Mouse (Mus musculus) kidney, postnatal 0 days (tissue): ENCODE data around the gene Lhb. TPM values are rescaled to one million over a fixed set of nuclear protein-coding genes. Genes with fewer than 3 reads are reported as not detected.

Experiments used
- ATAC-seq: fragments of 200-750 bp; cut with Nextera tagmentation; replicated peaks from 2 replicates; pipeline ENCODE4 v1.8.0; 2017; ENCODE audit warnings: low read depth, moderate number of reproducible peaks, moderate TSS enrichment, moderate library complexity; ENCODE audit not compliant: low FRiP score
- DNase-seq: peaks from one replicate; pipeline ENCODE4 v3.0.0-alpha.2; 2016; ENCODE audit warnings: low spot score
- H3K27ac ChIP-seq: fragments of 300-500 bp; sonication (generic); 2 replicates; pipeline ENCODE4 v1.5.1; 2014; ENCODE audit warnings: mild to moderate bottlenecking
- H3K27me3 ChIP-seq: fragments of 300-500 bp; sonication (generic); 2 replicates; pipeline ENCODE4 v1.6.1; 2014; ENCODE audit warnings: low read length, mixed read lengths; ENCODE audit not compliant: insufficient read depth
- H3K36me3 ChIP-seq: fragments of 300-500 bp; sonication (generic); 2 replicates; pipeline ENCODE4 v1.6.1; 2014; ENCODE audit warnings: low read length, mixed read lengths; ENCODE audit not compliant: insufficient read depth
- H3K4me1 ChIP-seq: fragments of 300-500 bp; sonication (generic); replicated peaks from 2 replicates; pipeline ENCODE4 v1.6.1; 2014; ENCODE audit warnings: antibody characterized with exemption, low read length, mixed read lengths; ENCODE audit not compliant: insufficient read depth
- H3K4me2 ChIP-seq: fragments of 300-500 bp; sonication (generic); 2 replicates; pipeline ENCODE4 v1.6.1; 2014; ENCODE audit warnings: mild to moderate bottlenecking, low read length, moderate library complexity, mixed read lengths
- H3K4me3 ChIP-seq: fragments of 300-500 bp; sonication (generic); replicated peaks from 2 replicates; pipeline ENCODE4 v1.5.1; 2014; ENCODE audit warnings: low read depth, low read length
- H3K9ac ChIP-seq: fragments of 300-500 bp; sonication (generic); 2 replicates; pipeline ENCODE4 v1.6.1; 2014; ENCODE audit warnings: low read depth, low read length
- H3K9me3 ChIP-seq: fragments of 300-500 bp; sonication (generic); replicated peaks from 2 replicates; pipeline ENCODE4 v1.6.1; 2016; ENCODE audit warnings: low read length, inconsistent platforms, mixed read lengths
- CTCF ChIP-seq: IDR thresholded peaks from 2 replicates; pipeline ENCODE4 v1.5.1; 2016; ENCODE audit warnings: antibody characterized with exemption, low read depth, mild to moderate bottlenecking, moderate library complexity
- WGBS: fragments of 180-500 bp; shearing (Covaris S2); extraction: QIAGEN DNeasy Blood & Tissue Kit; methylation state at CpG from one replicate; pipeline ENCODE4 v1.1.7; 2014; 5-methylcytosine and 5-hydroxymethylcytosine counted together
- polyA plus RNA-seq: library from polyadenylated mRNA; unstranded; fragments of >200 nt; fragmentation: Nextera tagmentation; extraction: Ambion mirVana; gene quantifications from 2 replicates; pipeline ENCODE4 v1.2.1, GENCODE M21; 2015

Lhb gene
- polyA plus RNA-seq, 1 experiment from 2014 or later, result not detected

GRCm38 (mm10) chr7:45417962-45418492 is 2.6 kb upstream of the Lhb start:
- 10% methylated on average over 13 of the region's 13 CpGs for WGBS
- Histone ChIP-seq H3K27ac (no peak overlapping the region), H3K9me3 (no peaks in the 10 kb centered on the region), H3K9ac (no peak overlapping the region), H3K4me3 (no peak overlapping the region), H3K27me3 (peaks cover 27% of the 10 kb centered on the region), H3K4me1 (peaks cover 9% of the 10 kb centered on the region), H3K36me3 (peaks cover 18% of the 10 kb centered on the region), H3K4me2 (no peak overlapping the region)
- DNase-seq (no peak), ATAC-seq (no peak)
- no peak for TF ChIP-seq CTCF

- TF ChIP-seq CTCF, result no peak
- no peak overlapping the region for H3K4me3 ChIP-seq
- WGBS, result 17% methylated on average over 27 of the region's 27 CpGs
- no peak for DNase-seq
- peaks cover 17% of the 10 kb centered on the region for H3K27me3 ChIP-seq
- H3K4me1 ChIP-seq, result no peaks in the 10 kb centered on the region; the same call in none of the 2 replicates
- H3K4me2 ChIP-seq, result no peak overlapping the region
- H3K9me3 ChIP-seq, result no peaks in the 10 kb centered on the region
- H3K9ac ChIP-seq, result no peak overlapping the region
- H3K36me3 ChIP-seq, result peaks cover 38% of the 10 kb centered on the region
- no peak for ATAC-seq
- no peak overlapping the region for H3K27ac ChIP-seq
Observed at GRCm38 (mm10) chr7:45419859-45420614, 583 bp upstream of the Lhb start.

- H3K9me3 ChIP-seq, result no peaks in the 10 kb centered on the region
- H3K27ac ChIP-seq, result no peak overlapping the region
- H3K4me1 ChIP-seq, result no peaks in the 10 kb centered on the region; the same call in 1 of the 2 replicates
- no peak overlapping the region for H3K4me2 ChIP-seq
- no peak for TF ChIP-seq CTCF
- DNase-seq (no peak), ATAC-seq (no peak)
- WGBS, result 88% methylated on average over 14 of the region's 14 CpGs
- no peak overlapping the region for H3K4me3 ChIP-seq
- H3K9ac ChIP-seq, result no peak overlapping the region
- peaks cover 6% of the 10 kb centered on the region; the same call in 1 of the 2 replicates for H3K27me3 ChIP-seq
- H3K36me3 ChIP-seq, result peaks cover 42% of the 10 kb centered on the region
Observed at GRCm38 (mm10) chr7:45421194-45421593, 574 bp downstream of the Lhb start.

GRCm38 (mm10) chr7:45426556-45426955 is 5.9 kb downstream of the Lhb start:
- peaks cover 65% of the 10 kb centered on the region for H3K36me3 ChIP-seq
- ATAC-seq (no peak), DNase-seq (no peak)
- TF ChIP-seq CTCF, result no peak
- H3K9me3 ChIP-seq, result no peaks in the 10 kb centered on the region
- H3K4me3 ChIP-seq, result no peak overlapping the region
- no peak overlapping the region for H3K4me2 ChIP-seq
- H3K9ac ChIP-seq, result no peak overlapping the region
- H3K27ac ChIP-seq, result no peak overlapping the region
- WGBS, result 88% methylated on average over 8 of the region's 8 CpGs
- no peaks in the 10 kb centered on the region for H3K4me1 ChIP-seq
- H3K27me3 ChIP-seq, result no peaks in the 10 kb centered on the region

- Histone ChIP-seq H3K4me2 (peak overlapping the region; percentile 99), H3K9me3 (no peaks in the 10 kb centered on the region), H3K4me1 (peaks cover 30% of the 10 kb centered on the region), H3K27me3 (no peaks in the 10 kb centered on the region), H3K9ac (peak overlapping the region; percentile 80), H3K4me3 (peak overlapping the region; percentile 69), H3K27ac (peak overlapping the region; percentile 88), H3K36me3 (0 out of 2 replicates have a peak, but pooled peaks cover 6% of the 10 kb centered on the region)
- no peak for TF ChIP-seq CTCF
- WGBS, result 1% methylated on average over 7 of the region's 7 CpGs
- ATAC-seq (no peak), DNase-seq (no peak)
Observed at GRCm38 (mm10) chr7:45433835-45434202, 13.2 kb downstream of the Lhb start.

- H3K4me3 ChIP-seq, result peak within 1 kb of the TSS; percentile 69
- no peaks in the 10 kb centered on the region for H3K27me3 ChIP-seq
- peak within 1 kb of the TSS; percentile 88 for H3K27ac ChIP-seq
- WGBS, result under 1% methylated on average over 45 of the region's 45 CpGs
- DNase-seq (peak; percentile 100), ATAC-seq (peak; percentile 95)
- peak; percentile 95 for TF ChIP-seq CTCF
- peak within 1 kb of the TSS; percentile 99 for H3K4me2 ChIP-seq
- H3K9ac ChIP-seq, result peak within 1 kb of the TSS; percentile 80
- no peaks in the 10 kb centered on the region for H3K9me3 ChIP-seq
- 0 out of 2 replicates have a peak, but pooled peaks cover 6% of the 10 kb centered on the region for H3K36me3 ChIP-seq
- H3K4me1 ChIP-seq, result peaks cover 30% of the 10 kb centered on the region
Observed at GRCm38 (mm10) chr7:45434203-45435015, 13.8 kb downstream of the Lhb start, which contains the start of gene Gys1. Gene Gys1, plus strand, starts transcription at chr7:45434844.
